Mouse (Mus musculus) right cerebral cortex, postnatal 36 days (tissue): ENCODE results near the gene Cpt1c.

Source experiments
- DNase-seq, 2 experiments: peaks; one replicate each; pipeline ENCODE4 v3.0.0; 2022; ENCODE audit warnings: low spot score in 2 of 2, mixed read lengths in 1 of 2

Gene Cpt1c

DNA sequence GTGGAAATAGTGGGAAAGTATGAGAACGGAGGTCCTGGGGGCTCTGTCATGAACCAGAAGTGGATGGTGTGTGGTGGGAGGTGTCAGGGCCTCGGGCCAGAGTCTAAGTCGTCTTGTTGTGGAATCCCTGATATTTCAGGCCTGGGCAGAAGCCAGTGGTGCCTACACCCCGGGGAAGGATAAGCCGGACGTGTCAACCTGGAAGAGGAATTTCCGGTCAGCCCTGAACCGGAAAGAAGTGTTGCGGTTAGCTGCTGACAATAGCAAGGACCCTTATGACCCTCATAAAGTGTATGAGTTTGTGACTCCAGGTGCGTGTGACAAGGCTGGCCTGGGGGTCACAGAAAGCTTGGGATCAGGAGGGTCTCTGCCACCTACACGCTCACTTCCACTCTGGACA lies 25.1 kb upstream of the Cpt1c start:
- no peak for DNase-seq

DNA sequence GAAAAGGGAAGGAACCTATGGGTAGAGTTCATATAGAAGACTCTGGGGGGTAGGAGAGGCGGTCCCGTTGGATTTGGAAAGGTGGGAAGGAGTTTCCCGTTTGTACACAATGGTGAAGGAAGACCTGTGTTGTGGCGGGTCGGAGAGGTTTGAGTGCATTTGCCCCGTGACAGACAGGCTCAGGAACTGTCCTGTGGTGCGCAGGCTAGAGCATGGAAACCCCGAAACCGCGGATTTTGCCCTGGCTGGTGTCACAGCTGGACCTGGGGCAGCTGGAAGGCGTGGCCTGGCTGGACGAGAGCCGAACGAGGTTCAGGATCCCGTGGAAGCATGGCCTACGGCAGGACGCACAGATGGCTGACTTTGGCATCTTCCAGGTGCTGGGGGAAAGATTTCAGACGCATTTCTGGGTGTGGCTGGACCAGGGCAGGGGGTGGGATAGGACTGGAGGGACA lies 23.9 kb upstream of the Cpt1c start, which contains the start of gene Bcl2l12:
Bcl2l12 (minus strand) TSS at position 212 of the 455 bp plus-strand sequence.
- DNase-seq: no peak

DNA sequence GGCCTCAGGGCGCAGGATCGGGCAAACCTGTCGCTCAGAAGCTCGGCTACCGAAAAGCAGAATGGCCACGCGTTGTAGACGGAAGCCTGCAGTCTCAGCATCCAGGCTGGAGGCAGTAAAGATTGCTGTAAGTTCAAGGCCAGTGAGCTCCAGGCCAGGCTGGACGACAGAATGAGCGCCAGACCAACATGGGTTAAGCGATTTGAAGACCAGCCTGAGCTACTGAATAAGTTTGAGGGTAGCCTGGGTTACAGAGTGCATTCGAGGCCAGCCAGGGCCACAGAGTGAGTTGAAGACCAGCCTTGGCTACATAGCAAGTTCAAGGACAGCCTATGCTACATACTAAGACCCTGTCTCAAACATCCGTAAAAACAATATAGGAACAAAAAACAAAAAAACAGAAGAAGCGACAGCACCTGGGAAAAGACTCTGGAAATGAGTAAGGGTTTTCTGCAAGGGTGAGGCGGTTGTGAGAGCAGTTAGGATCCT lies 23.3 kb upstream of the Cpt1c start:
- DNase-seq: no peak

DNA sequence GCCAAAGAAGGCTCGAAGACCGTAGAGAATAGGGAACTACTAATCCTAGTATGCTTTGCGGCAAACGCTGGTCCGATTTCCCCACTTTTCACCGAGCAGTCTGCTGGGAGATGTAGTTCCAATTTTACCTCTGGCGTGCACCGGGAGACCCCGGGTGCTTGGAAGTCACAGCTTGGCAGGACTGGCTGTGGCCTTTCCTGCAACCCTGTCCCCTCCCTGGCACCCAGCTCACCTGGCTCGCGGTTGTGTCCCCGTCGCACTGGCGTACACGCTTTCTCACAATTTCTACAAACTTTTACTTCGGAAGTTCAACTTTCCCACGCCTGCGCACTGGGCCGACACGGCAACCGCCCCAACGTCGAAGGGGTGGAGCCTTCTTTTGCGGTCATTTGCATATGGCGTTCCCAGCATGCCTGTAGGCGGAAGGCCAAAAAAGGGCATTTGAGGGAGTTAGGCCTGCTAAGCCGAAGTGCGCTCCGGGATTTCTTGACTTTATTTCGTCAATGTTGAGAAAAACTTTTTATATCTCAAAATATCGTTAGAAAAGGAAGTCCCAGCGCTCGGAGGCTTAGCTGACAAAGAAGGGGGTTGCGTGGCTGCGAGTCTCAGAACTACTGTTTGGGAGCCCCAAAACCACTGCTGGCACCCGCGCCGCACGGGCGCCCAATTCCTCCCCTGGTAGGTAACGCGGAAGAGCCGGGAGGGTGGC lies 22.7 kb upstream of the Cpt1c start, which contains the start of gene Irf3:
Irf3 (plus strand) TSS at position 418 of the 709 bp plus-strand sequence.
- DNase-seq: peak; percentile 91 to 94

DNA sequence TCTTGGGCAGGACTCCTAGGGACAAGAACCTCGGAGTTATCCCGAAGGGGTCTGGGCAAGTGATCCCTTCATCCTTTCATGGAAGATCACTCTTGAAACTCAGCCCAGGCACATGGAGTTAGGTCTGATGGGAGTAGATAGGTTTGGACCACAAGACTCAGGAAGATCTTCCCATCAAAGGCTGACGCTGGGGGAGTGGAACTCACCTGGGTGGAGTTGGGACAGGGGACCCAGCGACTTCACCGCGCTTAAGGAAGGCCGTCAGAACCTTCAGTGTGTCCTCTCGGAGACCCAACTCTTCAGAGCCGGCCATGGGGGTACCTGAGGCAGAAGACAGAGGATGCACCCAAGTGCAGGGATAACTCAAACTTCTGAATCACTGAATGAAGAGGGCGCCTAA lies 22.0 kb upstream of the Cpt1c start:
- DNase-seq: no peak

DNA sequence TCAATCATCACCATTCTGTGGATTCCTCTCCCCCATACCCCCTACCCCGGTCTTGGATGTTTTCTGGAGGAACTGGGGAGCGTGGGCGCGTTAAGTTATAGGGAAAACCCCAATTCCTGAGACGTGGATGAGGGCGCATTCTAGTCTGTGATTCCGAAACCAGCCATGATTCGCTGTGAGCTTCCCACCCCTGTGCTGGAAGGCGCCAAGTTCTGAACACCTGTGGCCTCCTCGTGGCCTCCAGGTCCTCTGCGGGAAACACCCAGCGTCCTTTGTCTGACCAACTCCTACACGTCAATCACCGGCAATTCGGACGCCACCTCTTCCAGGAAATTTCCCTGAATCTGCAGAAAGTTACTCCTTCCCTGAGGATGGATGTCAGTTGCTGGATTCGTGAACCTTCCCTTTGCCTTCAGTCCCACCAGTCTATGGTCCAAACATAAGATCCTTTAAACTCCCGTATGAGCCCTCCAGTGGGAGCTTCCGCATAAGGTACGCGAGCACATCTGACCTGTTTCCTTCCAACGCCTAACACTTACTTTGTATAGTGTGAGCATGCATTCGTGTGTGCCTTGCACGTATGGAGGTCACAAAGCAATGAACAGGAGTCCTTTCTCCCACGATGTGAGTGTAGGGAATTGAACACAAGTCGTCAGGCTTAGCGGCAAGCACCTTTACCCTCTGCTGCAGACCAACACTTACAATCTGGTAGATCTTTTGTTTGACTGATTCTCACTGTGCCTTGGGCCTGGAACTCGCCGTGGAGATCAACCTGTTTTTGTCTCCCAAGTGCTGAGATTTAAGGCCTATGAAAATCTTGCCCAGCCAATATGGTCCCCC lies 12.4 kb upstream of the Cpt1c start:
- no peak for DNase-seq

DNA sequence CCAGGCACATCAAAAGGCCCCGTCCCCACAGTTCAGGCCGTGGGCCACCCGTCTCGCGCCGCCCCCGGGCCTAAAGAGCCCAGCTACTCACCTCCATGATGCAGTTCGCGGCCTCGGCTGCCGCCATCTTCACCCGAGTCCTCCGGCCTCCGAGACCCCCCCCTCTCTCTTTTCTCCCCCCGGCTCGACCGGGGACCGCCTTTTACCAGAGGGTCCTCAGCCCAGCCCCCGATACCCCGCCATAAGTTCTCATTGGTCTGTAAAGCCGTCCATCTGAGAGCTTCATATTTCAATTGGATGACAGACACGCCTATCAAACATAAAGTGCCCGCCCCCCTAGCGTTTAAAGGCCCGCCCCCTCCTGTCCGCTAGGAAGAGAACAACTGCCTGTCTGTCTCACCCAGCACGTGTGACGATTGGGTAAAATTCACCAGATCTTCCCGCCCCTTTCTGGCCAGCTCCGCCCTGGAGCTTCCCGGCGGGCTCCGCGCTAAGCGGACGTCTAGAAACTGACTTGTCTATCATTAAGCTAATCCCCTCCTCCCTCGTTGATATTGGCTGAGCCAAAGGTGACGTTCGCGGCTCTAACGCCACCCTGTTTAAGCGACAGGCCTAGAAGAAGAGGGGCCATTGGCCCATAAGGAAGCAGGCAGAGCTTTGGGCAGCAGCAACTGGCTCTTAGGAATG lies 11.7 kb upstream of the Cpt1c start, which contains the start of gene Prmt1:
Prmt1 (minus strand) TSS at position 377 of the 687 bp plus-strand sequence.
- DNase-seq: peak; percentile 99 to 100

DNA sequence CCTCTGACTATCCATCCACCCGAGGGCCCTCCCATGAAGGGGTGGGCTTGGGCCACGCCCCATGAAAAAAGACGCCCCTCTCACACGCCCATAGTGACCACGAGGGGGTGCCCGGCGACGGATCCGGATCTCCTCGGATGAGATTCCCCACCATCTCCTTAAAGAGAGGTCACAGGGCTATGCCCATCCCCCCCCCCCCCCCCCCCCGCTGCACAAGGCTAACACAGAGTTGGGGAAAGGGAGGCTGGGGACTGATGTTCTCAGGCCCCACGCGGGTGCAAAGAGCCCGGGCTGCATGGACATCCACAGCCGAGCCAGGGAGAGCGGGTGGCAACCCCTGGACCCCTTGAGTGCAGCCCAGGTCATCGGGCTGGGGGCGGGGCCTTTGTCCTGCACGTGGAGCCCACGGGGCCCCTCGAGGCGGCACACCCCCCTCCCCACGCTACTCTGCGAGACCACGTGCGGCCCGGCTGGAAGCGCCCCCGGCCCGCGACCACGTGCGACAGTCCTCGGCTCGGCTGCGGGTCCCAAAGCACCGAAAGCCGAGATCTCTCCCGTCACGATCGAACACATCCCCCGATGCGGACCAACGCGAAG lies 11.0 kb upstream of the Cpt1c start:
- peak in 1 of 2 experiments; percentile 45 for DNase-seq

DNA sequence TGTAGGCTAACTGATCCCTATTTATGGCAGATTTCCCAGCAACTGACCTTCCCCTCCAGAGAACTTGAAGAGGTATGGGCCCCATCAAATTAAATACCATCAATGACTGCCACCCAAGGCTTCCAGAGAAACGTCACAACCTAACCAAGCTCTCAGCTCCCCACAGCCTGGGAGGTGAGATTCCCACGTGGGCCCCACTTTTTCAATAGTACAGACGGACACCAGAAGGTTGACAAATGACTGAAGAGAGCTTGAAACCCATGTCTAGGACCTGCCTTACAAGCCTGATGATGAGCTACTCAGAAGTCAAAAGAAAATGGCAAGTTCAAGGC lies 10.1 kb upstream of the Cpt1c start:
- DNase-seq: no peak

DNA sequence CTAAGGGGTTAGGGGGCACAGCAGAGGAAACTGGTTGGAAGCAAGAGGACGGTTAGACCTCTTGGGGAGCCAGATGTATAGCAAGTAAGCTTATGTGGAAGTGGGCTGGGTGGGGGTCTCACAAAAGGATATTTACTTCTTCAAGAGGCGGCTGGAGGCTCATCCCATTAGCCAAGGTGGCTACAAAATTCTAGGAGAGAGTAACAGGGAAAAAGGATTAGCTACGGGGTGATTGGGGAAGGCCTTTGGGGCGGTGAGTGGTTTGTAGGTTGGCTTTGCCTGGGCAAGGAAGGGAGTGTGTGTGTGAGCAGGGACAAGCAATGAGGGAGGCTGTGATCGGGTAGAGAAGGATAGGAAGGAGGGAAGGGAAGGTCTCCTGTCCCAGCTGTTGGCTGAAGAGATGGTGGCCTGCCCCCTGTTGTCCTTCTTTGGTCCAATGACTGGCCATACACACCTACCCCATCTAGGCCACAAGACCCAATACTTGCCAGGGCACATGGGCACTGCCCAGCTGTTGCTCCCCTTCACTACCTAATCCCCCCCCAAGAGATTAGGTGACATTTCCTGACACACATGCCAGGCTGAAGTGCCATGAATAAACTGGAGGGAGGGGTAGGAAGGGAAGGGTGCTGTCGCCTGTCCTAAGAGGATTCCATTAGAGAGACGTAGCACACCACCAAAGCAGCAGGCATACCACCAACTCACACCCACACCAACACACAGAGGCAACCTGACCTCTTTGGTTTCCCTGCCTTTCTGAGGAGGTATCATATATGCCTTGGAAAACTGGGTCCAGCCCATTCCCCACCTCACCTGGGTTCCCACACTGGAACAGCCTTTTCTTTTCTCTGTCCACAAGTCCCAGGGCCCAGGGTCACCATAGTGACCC lies 9.5 kb upstream of the Cpt1c start:
- no peak for DNase-seq

DNA sequence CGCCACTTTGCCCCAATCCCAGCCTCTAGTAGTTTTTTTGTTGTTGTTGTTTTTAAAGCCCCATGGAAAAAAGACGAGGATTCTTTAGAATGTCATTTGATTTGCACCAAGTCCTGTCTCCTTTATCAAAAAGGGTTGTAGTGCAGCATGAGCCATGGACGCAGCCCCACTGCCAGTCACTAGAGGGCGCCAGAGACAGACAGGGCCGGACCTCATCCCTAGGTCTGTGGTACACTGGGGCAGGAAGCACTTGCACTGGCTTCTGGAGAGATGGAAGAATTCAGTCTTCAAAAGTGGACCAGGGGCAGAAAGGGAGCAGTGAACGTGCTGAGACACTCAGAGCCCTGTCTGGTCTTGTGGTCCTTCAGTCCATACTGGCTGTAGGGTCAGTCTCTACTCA lies 8.4 kb upstream of the Cpt1c start:
- peak in 1 of 2 experiments; percentile 70 for DNase-seq

DNA sequence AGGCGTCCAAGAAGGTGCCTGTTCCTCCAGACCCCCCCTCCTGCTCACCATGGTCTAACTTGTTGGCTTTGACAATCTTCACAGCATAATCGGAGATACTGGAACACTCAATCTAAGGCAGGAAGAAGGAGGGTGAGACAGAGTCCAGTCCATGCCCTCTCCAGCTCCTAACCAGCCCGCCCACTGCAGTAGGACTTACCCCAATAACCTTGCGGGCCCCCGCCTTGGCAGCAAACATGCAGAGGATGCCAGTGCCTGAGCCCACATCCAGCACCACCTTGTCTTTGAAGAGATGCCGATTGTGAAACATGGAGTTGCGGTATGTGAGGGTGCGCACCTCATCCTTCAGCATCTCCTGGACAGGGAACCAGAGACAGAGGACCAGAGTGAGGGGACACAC lies 6.9 kb upstream of the Cpt1c start:
- no peak for DNase-seq

DNA sequence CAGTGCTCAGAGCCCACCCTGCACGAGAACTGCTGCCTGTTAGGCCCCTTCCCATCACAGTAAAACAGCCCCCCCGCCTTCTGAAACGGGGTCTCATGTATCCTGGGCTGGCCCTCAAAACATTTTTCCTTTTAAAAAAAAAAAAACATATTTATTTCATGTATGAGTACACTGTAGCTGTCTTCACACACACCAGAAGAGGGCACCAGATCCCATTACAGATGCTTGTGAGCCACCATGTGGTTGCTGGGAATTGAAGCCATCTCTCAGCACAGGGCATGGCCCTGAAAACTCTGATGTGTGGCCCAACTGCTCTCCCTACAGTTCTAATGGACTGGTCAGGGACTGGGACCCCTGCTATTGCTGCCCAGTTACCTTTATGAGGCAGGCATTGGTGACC lies 3.6 kb upstream of the Cpt1c start:
- no peak for DNase-seq

DNA sequence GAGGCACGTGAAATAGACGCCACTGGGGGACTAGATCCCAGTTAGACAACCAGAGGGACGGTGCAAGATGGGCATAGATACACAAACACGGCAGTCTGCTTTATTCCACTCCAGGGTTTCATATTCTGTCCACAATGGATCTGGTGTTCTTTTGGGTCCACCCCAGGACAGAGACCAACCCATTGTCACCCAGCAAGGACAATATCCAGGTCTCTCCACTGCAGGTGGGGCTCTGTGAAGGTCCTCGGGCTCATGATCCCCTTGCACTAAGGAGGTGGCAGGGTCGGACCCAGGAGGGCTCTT lies 417 bp upstream of the Cpt1c start:
- no peak for DNase-seq

DNA sequence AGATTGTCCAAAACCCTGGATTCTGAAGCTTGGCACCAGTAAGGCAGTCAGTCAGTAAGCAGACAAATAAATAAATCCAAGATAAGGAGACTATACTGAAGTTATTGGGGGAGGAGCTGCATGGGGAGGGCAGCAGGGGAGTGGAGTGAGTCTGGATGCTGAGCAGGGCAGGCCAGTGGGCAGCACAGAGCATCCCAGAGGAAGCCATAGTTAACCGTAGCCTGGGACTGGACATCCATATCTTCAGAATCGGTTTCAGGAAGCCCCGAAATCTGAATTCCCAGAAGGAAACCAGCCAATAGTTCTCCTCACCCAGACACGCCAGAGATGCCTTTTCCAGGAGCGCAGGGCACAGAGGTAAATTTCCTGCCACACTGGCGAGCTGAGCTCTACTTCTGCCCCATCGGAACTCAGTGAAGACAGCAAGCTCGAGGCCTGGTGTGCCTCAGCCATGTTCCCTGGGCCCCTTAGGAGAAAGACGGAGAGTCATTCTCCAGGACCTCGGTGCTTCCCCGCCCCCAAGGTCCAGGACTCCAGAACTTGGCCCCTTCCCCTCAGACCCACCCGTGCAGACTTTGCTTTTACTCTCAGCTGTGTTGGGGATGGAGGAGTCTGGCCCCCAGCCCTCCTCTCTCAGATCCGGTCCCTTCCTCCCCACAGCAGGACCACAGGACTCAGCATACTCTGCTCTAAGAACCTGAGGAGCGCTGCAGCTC lies 1.1 kb downstream of the Cpt1c start:
- no peak for DNase-seq

DNA sequence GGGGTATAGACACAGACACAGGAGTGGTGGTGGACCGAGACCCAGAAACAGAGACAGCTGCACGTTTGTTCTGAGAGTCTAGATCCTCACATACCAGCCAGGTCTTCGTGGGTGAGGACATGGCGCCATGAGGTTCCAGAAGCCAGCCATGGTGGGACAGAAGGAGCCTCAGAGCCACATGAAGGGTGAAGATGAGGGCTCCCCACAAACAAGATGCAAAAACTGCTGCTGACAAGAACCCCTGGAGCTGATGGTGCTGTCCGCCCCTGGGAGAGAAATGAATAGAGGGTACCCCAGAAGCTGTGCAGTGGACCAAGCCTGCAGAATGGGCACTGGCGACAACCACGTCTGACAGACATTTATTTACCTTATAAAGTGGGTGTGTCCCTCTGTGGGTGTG lies 3.5 kb downstream of the Cpt1c start:
- no peak for DNase-seq

DNA sequence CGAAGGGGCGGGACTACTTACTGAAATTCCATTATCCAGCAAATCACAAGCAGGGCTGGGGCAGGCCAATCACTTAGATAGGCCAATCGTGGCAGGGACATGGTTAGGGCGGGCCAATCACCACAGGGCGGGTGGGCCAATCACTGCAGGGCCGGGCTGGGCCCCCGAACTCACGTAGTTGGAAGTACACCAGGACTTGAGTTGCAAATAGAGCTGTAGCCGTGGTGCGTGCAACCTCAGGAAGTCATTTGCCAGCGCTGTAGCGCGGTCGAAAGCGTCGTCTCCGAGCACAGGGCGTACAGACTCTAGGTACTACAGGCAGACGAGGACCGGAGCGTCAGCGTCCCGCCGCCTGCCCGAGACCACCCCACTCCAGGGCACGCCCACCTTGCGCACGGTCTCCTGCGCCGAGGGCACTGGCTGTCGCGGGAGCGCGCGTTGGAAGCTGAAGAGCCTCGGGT lies 4.4 kb downstream of the Cpt1c start:
- peak; percentile 82 for DNase-seq

DNA sequence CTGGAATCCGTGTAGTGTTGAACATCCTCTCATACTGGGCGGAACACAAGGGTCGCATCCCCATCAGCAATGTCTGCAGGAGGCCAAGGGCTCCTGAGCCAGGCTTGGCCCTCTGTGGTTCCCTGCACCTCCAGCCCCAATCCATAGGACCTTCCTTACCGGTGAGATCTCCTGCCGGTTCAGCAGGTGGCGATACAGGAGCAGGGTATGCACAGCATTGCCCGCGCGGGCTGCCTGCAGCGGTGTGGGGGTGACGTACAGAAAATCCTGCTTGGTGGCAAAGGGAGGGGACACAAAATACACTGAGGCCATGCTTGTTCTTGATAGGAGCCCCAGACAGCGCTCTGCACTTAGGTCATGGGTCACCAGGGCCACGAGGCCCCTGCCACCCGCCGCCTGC lies 8.0 kb downstream of the Cpt1c start:
- no peak for DNase-seq

DNA sequence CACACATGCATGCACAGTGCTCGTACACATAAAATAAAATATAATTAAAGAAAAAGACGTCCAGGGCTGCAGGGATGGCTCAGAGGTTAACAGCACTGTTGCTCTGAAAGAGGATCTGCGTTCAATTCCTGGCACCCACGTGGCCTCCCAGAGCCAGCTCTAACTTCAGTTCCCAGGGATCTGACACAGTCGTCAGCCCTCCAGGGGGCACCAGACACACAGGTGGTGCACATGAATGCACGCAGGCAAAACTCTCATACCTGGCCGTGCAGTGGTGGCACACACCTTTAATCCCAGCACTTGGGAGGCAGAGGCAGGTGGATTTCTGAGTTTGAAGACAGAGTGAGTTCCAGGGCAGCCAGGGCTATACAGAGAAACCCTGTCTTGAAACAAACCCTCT lies 8.7 kb downstream of the Cpt1c start:
- no peak for DNase-seq

DNA sequence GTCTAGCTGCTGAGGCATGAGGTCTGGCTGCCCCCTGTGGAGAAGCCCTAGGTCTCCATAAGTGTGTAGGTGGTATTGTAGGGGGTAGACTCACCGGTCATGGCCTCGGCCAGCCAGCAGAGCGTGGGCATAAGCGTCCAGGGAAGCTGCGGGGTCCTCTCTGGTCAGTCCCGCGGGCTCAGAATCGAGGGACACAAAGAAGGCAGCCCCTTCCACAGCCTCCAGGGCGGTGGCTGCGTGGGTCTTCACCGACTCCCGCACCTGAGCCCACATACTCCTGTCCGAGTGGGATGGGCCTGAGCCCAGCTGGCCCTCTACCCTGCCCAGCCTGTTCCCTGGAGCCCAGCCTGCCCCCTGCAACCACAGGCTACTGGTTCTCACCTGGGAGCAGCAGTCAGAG lies 9.7 kb downstream of the Cpt1c start:
- no peak for DNase-seq
